Mouse (Mus musculus) erythroblast, embryonic 14.5 days (primary cell): ENCODE data around the gene Cela3b. TPM values are rescaled to one million over a fixed set of nuclear protein-coding genes. Genes with fewer than 3 reads are reported as not detected.

Experiments
- H3K27me3 ChIP-seq: 2 replicates; pipeline ENCODE4 v1.6.1; 2012; ENCODE audit warnings: inconsistent platforms; ENCODE audit not compliant: control insufficient read depth
- H3K36me3 ChIP-seq: 2 replicates; pipeline ENCODE4 v1.6.1; 2012; ENCODE audit warnings: mild to moderate bottlenecking, inconsistent platforms; ENCODE audit not compliant: control insufficient read depth
- H3K4me1 ChIP-seq: 2 replicates; pipeline ENCODE4 v1.6.1; 2012; ENCODE audit warnings: inconsistent platforms; ENCODE audit not compliant: control insufficient read depth
- H3K4me3 ChIP-seq: replicated peaks from 2 replicates; pipeline ENCODE3; 2012; ENCODE audit warnings: moderate library complexity, mild to moderate bottlenecking, inconsistent platforms
- H3K9me3 ChIP-seq: 2 replicates; pipeline ENCODE4 v1.6.1; 2012; ENCODE audit warnings: low read length, inconsistent platforms, mixed read lengths; ENCODE audit not compliant: control insufficient read depth
- GATA1 ChIP-seq: IDR thresholded peaks from 2 replicates; pipeline ENCODE4 v1.6.1; 2012; ENCODE audit warnings: low read length, inconsistent platforms, mixed read lengths
- TAL1 ChIP-seq: IDR thresholded peaks from 3 replicates; pipeline ENCODE4 v1.6.1; 2012; ENCODE audit warnings: low read length, inconsistent platforms, mixed read lengths
- polyA plus RNA-seq: library from polyadenylated mRNA; stranded (reverse); fragments of >175 nt; gene quantifications from 2 replicates; pipeline ENCODE4 v1.2.3, GENCODE M21; 2012

Cela3b gene
- polyA plus RNA-seq, 1 experiment = not detected

- Histone ChIP-seq H3K4me1 (peaks cover 17% of the 10 kb centered on the region), H3K36me3 (peaks cover 2% of the 10 kb centered on the region), H3K4me3 (peak overlapping the region; percentile 45), H3K9me3 (no peaks in the 10 kb centered on the region), H3K27me3 (no peaks in the 10 kb centered on the region)
- TF ChIP-seq GATA1 (no peak), TAL1 (no peak)
Measured at GRCm38 (mm10) chr4:137380702-137381605, 49.4 kb downstream of the Cela3b start.

- Histone ChIP-seq H3K4me3 (no peak overlapping the region), H3K27me3 (no peaks in the 10 kb centered on the region), H3K9me3 (no peaks in the 10 kb centered on the region), H3K36me3 (peaks cover 2% of the 10 kb centered on the region), H3K4me1 (peaks cover 17% of the 10 kb centered on the region)
- TF ChIP-seq TAL1 = no peak
- TF ChIP-seq GATA1 = no peak
Measured at GRCm38 (mm10) chr4:137379713-137380255, 50.6 kb downstream of the Cela3b start.

GRCm38 (mm10) chr4:137379085-137379484 lies 51.3 kb downstream of the Cela3b start:
- Histone ChIP-seq H3K4me1 (peaks cover 17% of the 10 kb centered on the region), H3K27me3 (no peaks in the 10 kb centered on the region), H3K9me3 (no peaks in the 10 kb centered on the region), H3K4me3 (no peak overlapping the region), H3K36me3 (peaks cover 2% of the 10 kb centered on the region)
- TF ChIP-seq TAL1 (no peak), GATA1 (no peak)

- Histone ChIP-seq H3K4me3 (no peak overlapping the region), H3K36me3 (peaks cover 2% of the 10 kb centered on the region), H3K4me1 (peaks cover 21% of the 10 kb centered on the region), H3K27me3 (no peaks in the 10 kb centered on the region), H3K9me3 (no peaks in the 10 kb centered on the region)
- TF ChIP-seq GATA1 (no peak), TAL1 (no peak)
Measured at GRCm38 (mm10) chr4:137377526-137378304, 52.6 kb downstream of the Cela3b start.

- Histone ChIP-seq H3K9me3 (no peaks in the 10 kb centered on the region), H3K4me1 (peaks cover 23% of the 10 kb centered on the region), H3K36me3 (peaks cover 2% of the 10 kb centered on the region), H3K4me3 (no peak overlapping the region), H3K27me3 (no peaks in the 10 kb centered on the region; the same call in 1 of the 2 replicates)
- no peak for TF ChIP-seq TAL1
- TF ChIP-seq GATA1 = no peak
Measured at GRCm38 (mm10) chr4:137376778-137377177, 53.6 kb downstream of the Cela3b start.

GRCm38 (mm10) chr4:137375314-137376278 lies 54.7 kb downstream of the Cela3b start:
- peaks cover 2% of the 10 kb centered on the region; the same call in 1 of the 2 replicates for H3K36me3 ChIP-seq
- peaks cover 16% of the 10 kb centered on the region for H3K4me1 ChIP-seq
- no peak overlapping the region for H3K4me3 ChIP-seq
- TF ChIP-seq TAL1 = no peak
- TF ChIP-seq GATA1 = no peak
- H3K27me3 ChIP-seq = peaks cover 2% of the 10 kb centered on the region; the same call in 1 of the 2 replicates
- no peaks in the 10 kb centered on the region for H3K9me3 ChIP-seq

- Histone ChIP-seq H3K4me3 (no peak overlapping the region), H3K4me1 (peaks cover 13% of the 10 kb centered on the region), H3K9me3 (no peaks in the 10 kb centered on the region), H3K27me3 (peaks cover 11% of the 10 kb centered on the region; the same call in 1 of the 2 replicates), H3K36me3 (no peaks in the 10 kb centered on the region)
- no peak for TF ChIP-seq TAL1
- TF ChIP-seq GATA1 = no peak
Measured at GRCm38 (mm10) chr4:137373711-137374110, 56.6 kb downstream of the Cela3b start.
